26 mouse cellular contexts compared by ENCODE assay signal in genomic region chr12:108820461-108820860, GRCm38 (mm10). TPM values are rescaled to one million over a fixed set of nuclear protein-coding genes. Genes with fewer than 3 reads are reported as not detected.
DNase-seq lines count a peak whose midpoint lies in the region; ATAC-seq and TF ChIP-seq lines count a peak whose summit lies in the region.
"Had no signal": no experiment of that assay in that cellular context is flagged by ENCODE, and none has a peak within 500 bp of the region (broad histone marks: within the 10 kb centered on the region; RNA-seq: fewer than 3 reads in every experiment).

No protein-coding gene starts in this region.

- H3K4me3 ChIP-seq in gastrocnemius, adult 2 months: no peak overlapping the region
- no peak overlapping the region for H3K4me3 ChIP-seq in heart, embryonic 13.5 days
- H3K4me3 ChIP-seq in heart, embryonic 12.5 days: no peak overlapping the region
- H3K4me3 ChIP-seq: forebrain, embryonic 12.5 days; forebrain, embryonic 15.5 days; heart, embryonic 15.5 days; hindbrain, embryonic 10.5 days; hindbrain, embryonic 13.5 days had no signal

- peaks cover 16% of the 10 kb centered on the region for H3K4me1 ChIP-seq in heart, embryonic 13.5 days
- peaks cover 19% of the 10 kb centered on the region; the same call in 1 of the 2 replicates for H3K4me1 ChIP-seq in heart, embryonic 12.5 days (replicated peaks)
- H3K4me1 ChIP-seq: forebrain, embryonic 12.5 days; forebrain, embryonic 15.5 days; hindbrain, embryonic 13.5 days had no signal

- no peaks in the 10 kb centered on the region for H3K27me3 ChIP-seq in heart, embryonic 13.5 days (replicated peaks)
- H3K27me3 ChIP-seq in heart, embryonic 12.5 days (replicated peaks): no peaks in the 10 kb centered on the region
- H3K27me3 ChIP-seq: CH12.LX; forebrain, embryonic 12.5 days; forebrain, embryonic 15.5 days; heart, embryonic 15.5 days; hindbrain, embryonic 13.5 days; Patski had no signal

- no peak for TF ChIP-seq CTCF in gastrocnemius, adult 2 months (IDR thresholded peaks at IDR 0.05)

- H3K9ac ChIP-seq in heart, embryonic 13.5 days: no peak overlapping the region
- no peak overlapping the region for H3K9ac ChIP-seq in heart, embryonic 12.5 days
- H3K9ac ChIP-seq: forebrain, embryonic 12.5 days; forebrain, embryonic 15.5 days; heart, embryonic 15.5 days; hindbrain, embryonic 13.5 days had no signal

- 68% methylated on average over 4 of the region's 4 CpGs for WGBS in heart, embryonic 13.5 days
- WGBS in heart, embryonic 12.5 days: 61% methylated on average over 4 of the region's 4 CpGs

- peak overlapping the region; percentile 16; the same call in 1 of the 2 replicates for H3K27ac ChIP-seq in gastrocnemius, adult 2 months
- 0 out of 2 replicates have a peak overlapping the region, but pooled peaks have one; percentile 12 for H3K27ac ChIP-seq in heart, embryonic 13.5 days (replicated peaks)
- H3K27ac ChIP-seq in heart, embryonic 12.5 days (ENCODE audit: poor library complexity, severe bottlenecking): no peak overlapping the region
- H3K27ac ChIP-seq: forebrain, embryonic 12.5 days; forebrain, embryonic 15.5 days; heart, embryonic 15.5 days; hindbrain, embryonic 10.5 days; hindbrain, embryonic 13.5 days had no signal

- ATAC-seq in heart, embryonic 13.5 days (ENCODE audit: extremely low read depth, insufficient number of reproducible peaks, low FRiP score, low TSS enrichment): no peak
- ATAC-seq in heart, embryonic 12.5 days (ENCODE audit: insufficient number of reproducible peaks, low FRiP score): no peak
- ATAC-seq in megakaryocyte progenitor cell, adult 5-6 weeks (replicated peaks; ENCODE audit: poor library complexity): no peak
- ATAC-seq: forebrain, embryonic 15.5 days; hindbrain, embryonic 16.5 days; intestine, postnatal 0 days; Patski had no signal

- no peaks in the 10 kb centered on the region for H3K9me3 ChIP-seq in heart, embryonic 13.5 days
- no peaks in the 10 kb centered on the region for H3K9me3 ChIP-seq in heart, embryonic 12.5 days (replicated peaks)
- H3K9me3 ChIP-seq: forebrain, embryonic 12.5 days; forebrain, embryonic 15.5 days; G1E; heart, embryonic 15.5 days; hindbrain, embryonic 10.5 days; hindbrain, embryonic 13.5 days had no signal

- peaks cover 34% of the 10 kb centered on the region for H3K36me3 ChIP-seq in heart, embryonic 13.5 days
- peaks cover 27% of the 10 kb centered on the region for H3K36me3 ChIP-seq in heart, embryonic 12.5 days

- peak; percentile 44 for DNase-seq in gastrocnemius, adult 2 months
- no peak for DNase-seq in gastrocnemius, postnatal 10 days
- peak; percentile 42 for DNase-seq in testis, postnatal 10 days (ENCODE audit: low spot score)
- DNase-seq in testis, postnatal 14 days (ENCODE audit: low spot score): no peak
- DNase-seq: adrenal gland, postnatal 10 days; adrenal gland, postnatal 36 days; B cell, adult 2 months; cerebellum, adult 18-20 months; cerebellum, adult 9-10 months; cerebellum, postnatal 14 days; gastrocnemius, postnatal 25 days; heart, postnatal 36 days; kidney, adult 2 months had no signal

- no peak overlapping the region for H3K4me2 ChIP-seq in heart, embryonic 13.5 days
- H3K4me2 ChIP-seq in heart, embryonic 12.5 days: no peak overlapping the region
- H3K4me2 ChIP-seq: forebrain, embryonic 12.5 days; forebrain, embryonic 15.5 days; heart, embryonic 15.5 days; hindbrain, embryonic 13.5 days had no signal

- intact Hi-C loops in gastrocnemius, adult 2 months (cut with DNase I): no loop called here

RNA-seq across cellular contexts. Expression of gene Slc25a29, which starts 15.2 kb away (rescaled TPM):
- total RNA-seq in gastrocnemius, adult 2 months (2021): 10 to 100 TPM; 11.9 to 12.1 TPM
- 1 to 10 TPM; 4.6 to 4.7 TPM for total RNA-seq in gastrocnemius, postnatal 10 days (2021)
- polyA plus RNA-seq in heart, embryonic 13.5 days (2015; fragmentation: Nextera tagmentation; extraction: Ambion mirVana): 3.3 and 3.4 TPM in 2 replicates
- 3.0 and 3.3 TPM in 2 replicates for polyA plus RNA-seq in heart, embryonic 12.5 days (2016; fragmentation: Nextera tagmentation; extraction: Ambion mirVana)
- total RNA-seq in megakaryocyte progenitor cell, adult 5-6 weeks (2015): 1.3 and 1.8 TPM in 2 replicates
- 0.71 and 1.8 TPM in 2 replicates for total RNA-seq in megakaryocyte progenitor cell, adult 5-6 weeks (2017)

RNA-seq across cellular contexts. Expression of gene Slc25a47, which starts 15.4 kb away (rescaled TPM):
- total RNA-seq in gastrocnemius, adult 2 months (2021): 1 to 10 TPM; 7.7 to 8.8 TPM
- 1 to 10 TPM; 5.2 to 9.1 TPM for total RNA-seq in gastrocnemius, postnatal 10 days (2021)
- polyA plus RNA-seq in heart, embryonic 13.5 days (2015; fragmentation: Nextera tagmentation; extraction: Ambion mirVana): 5.8 and 5.9 TPM in 2 replicates
- polyA plus RNA-seq in heart, embryonic 12.5 days (2016; fragmentation: Nextera tagmentation; extraction: Ambion mirVana): 5.2 and 5.4 TPM in 2 replicates
- 3.0 and 4.5 TPM in 2 replicates for total RNA-seq in megakaryocyte progenitor cell, adult 5-6 weeks (2015)
- total RNA-seq in megakaryocyte progenitor cell, adult 5-6 weeks (2017): 5.1 and 5.4 TPM in 2 replicates

RNA-seq across cellular contexts. Expression of gene Yy1, which starts 27.7 kb away (rescaled TPM):
- 10 to 100 TPM; 33.4 to 35.6 TPM for total RNA-seq in gastrocnemius, adult 2 months (2021)
- 10 to 100 TPM; 25.0 to 35.5 TPM for total RNA-seq in gastrocnemius, postnatal 10 days (2021)
- polyA plus RNA-seq in heart, embryonic 13.5 days (2015; fragmentation: Nextera tagmentation; extraction: Ambion mirVana): 9.8 and 11.7 TPM in 2 replicates
- polyA plus RNA-seq in heart, embryonic 12.5 days (2016; fragmentation: Nextera tagmentation; extraction: Ambion mirVana): 16.0 and 18.8 TPM in 2 replicates
- total RNA-seq in megakaryocyte progenitor cell, adult 5-6 weeks (2015): 79.4 and 90.2 TPM in 2 replicates
- 44.6 and 51.8 TPM in 2 replicates for total RNA-seq in megakaryocyte progenitor cell, adult 5-6 weeks (2017)

Comparison
In these comparisons a context has a peak if more than half of its experiments do, and no peak if none do; other contexts are left out.
1. DNase-seq: peak in gastrocnemius, adult 2 months (single experiment) and testis, postnatal 10 days (single experiment); none in gastrocnemius, postnatal 10 days (single experiment) and testis, postnatal 14 days (single experiment).